9 mouse cellular contexts compared by ENCODE assay signal in the genomic region with DNA sequence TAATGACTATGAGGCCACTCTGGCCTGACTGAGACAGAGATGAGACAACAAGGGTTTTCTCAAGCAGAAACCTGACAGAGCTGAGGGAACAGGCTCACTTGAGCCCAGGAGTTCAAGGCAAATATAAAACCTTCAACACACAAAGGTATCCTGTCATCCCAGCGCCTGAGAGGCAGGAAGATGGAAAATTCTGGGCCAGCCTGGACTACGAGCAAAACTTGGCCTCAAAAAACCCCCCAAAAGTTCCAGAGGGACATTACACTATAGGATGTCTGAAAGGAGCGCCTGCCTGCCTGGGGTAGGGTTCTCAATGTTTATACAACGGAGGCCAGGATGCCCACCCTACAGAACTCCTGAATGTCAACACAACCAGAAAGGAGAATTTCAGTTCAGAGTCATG. TPM values are rescaled to one million over a fixed set of nuclear protein-coding genes. Genes with fewer than 3 reads are reported as not detected.
DNase-seq lines count a peak whose midpoint lies in the region; ATAC-seq and TF ChIP-seq lines count a peak whose summit lies in the region.
"Had no signal": no experiment of that assay in that cellular context is flagged by ENCODE, and none has a peak within 500 bp of the region (broad histone marks: within the 10 kb centered on the region; RNA-seq: fewer than 3 reads in every experiment).

No protein-coding gene starts in this region.

- DNase-seq in heart, postnatal 4 days, result no peak
- no peak for DNase-seq in right cerebral cortex, adult 18-20 months
- no peak for DNase-seq in frontal cortex, postnatal 14 days (ENCODE audit: low spot score in 2 of 2)
- no peak for DNase-seq in right cerebral cortex, postnatal 10 days (ENCODE audit: low spot score in 2 of 2)

- H3K9me3 ChIP-seq in heart, embryonic 13.5 days, result no peaks in the 10 kb centered on the region
- no peaks in the 10 kb centered on the region for H3K9me3 ChIP-seq in hindbrain, embryonic 12.5 days (replicated peaks)
- no peaks in the 10 kb centered on the region for H3K9me3 ChIP-seq in midbrain, embryonic 12.5 days

- TF ChIP-seq CTCF in bone marrow macrophage, adult 2 months (IDR thresholded peaks at IDR 0.05; ENCODE audit: low read depth, low read length), result no peak

- no peaks in the 10 kb centered on the region for H3K27me3 ChIP-seq in heart, embryonic 13.5 days (replicated peaks)
- H3K27me3 ChIP-seq in hindbrain, embryonic 12.5 days, result no peaks in the 10 kb centered on the region
- no peaks in the 10 kb centered on the region for H3K27me3 ChIP-seq in midbrain, embryonic 12.5 days
- H3K27me3 ChIP-seq: Patski had no signal

- H3K36me3 ChIP-seq in heart, embryonic 13.5 days, result peaks cover 32% of the 10 kb centered on the region
- peaks cover 19% of the 10 kb centered on the region for H3K36me3 ChIP-seq in hindbrain, embryonic 12.5 days
- H3K36me3 ChIP-seq in midbrain, embryonic 12.5 days, result peaks cover 26% of the 10 kb centered on the region

- peak overlapping the region; percentile 95 for H3K9ac ChIP-seq in heart, embryonic 13.5 days
- H3K9ac ChIP-seq in hindbrain, embryonic 12.5 days, result peak overlapping the region; percentile 77
- H3K9ac ChIP-seq in midbrain, embryonic 12.5 days (replicated peaks), result peak overlapping the region; percentile 87

- WGBS in heart, embryonic 13.5 days, result 71% methylated on average over 4 of the region's 4 CpGs
- 87% methylated on average over 4 of the region's 4 CpGs for WGBS in hindbrain, embryonic 12.5 days
- WGBS in midbrain, embryonic 12.5 days, result 81% methylated on average over 4 of the region's 4 CpGs

- ATAC-seq in heart, embryonic 13.5 days (ENCODE audit: extremely low read depth, insufficient number of reproducible peaks, low FRiP score, low TSS enrichment), result no peak
- ATAC-seq in hindbrain, embryonic 12.5 days (ENCODE audit: low FRiP score), result no peak
- ATAC-seq in midbrain, embryonic 12.5 days (ENCODE audit: low FRiP score, low read depth), result no peak
- ATAC-seq: Patski had no signal

- TF ChIP-seq POLR2A in bone marrow macrophage, adult 2 months (IDR thresholded peaks at IDR 0.05; ENCODE audit: borderline replicate concordance, low read depth, low read length), result no peak

- no peak overlapping the region; the same call in 1 of the 2 replicates for H3K27ac ChIP-seq in heart, embryonic 13.5 days (replicated peaks)
- 0 out of 2 replicates have a peak overlapping the region, but pooled peaks have one; percentile 13 for H3K27ac ChIP-seq in bone marrow macrophage, adult 2 months (ENCODE audit: insufficient read depth, low read depth, low read length)
- H3K27ac ChIP-seq in hindbrain, embryonic 12.5 days, result 0 out of 2 replicates have a peak overlapping the region, but pooled peaks have one; percentile 18
- no peak overlapping the region for H3K27ac ChIP-seq in midbrain, embryonic 12.5 days (replicated peaks)

- H3K4me1 ChIP-seq in heart, embryonic 13.5 days, result peaks cover 56% of the 10 kb centered on the region
- peaks cover 50% of the 10 kb centered on the region for H3K4me1 ChIP-seq in bone marrow macrophage, adult 2 months (ENCODE audit: control insufficient read depth, insufficient read depth, low read length)
- H3K4me1 ChIP-seq in hindbrain, embryonic 12.5 days, result peaks cover 24% of the 10 kb centered on the region
- H3K4me1 ChIP-seq in midbrain, embryonic 12.5 days, result peaks cover 26% of the 10 kb centered on the region

- H3K4me3 ChIP-seq in heart, embryonic 13.5 days, result peak overlapping the region; percentile 76
- H3K4me3 ChIP-seq in bone marrow macrophage, adult 2 months (ENCODE audit: insufficient read depth, low read length), result peak overlapping the region; percentile 96
- H3K4me3 ChIP-seq in hindbrain, embryonic 12.5 days, result peak overlapping the region; percentile 57
- peak overlapping the region; percentile 85 for H3K4me3 ChIP-seq in midbrain, embryonic 12.5 days

- H3K4me2 ChIP-seq in heart, embryonic 13.5 days, result peak overlapping the region; percentile 82
- peak overlapping the region; percentile 64 for H3K4me2 ChIP-seq in hindbrain, embryonic 12.5 days (replicated peaks)
- peak overlapping the region; percentile 67 for H3K4me2 ChIP-seq in midbrain, embryonic 12.5 days (replicated peaks)

RNA-seq across cellular contexts. Expression of gene Sh3gl1, which starts 1.2 kb away (rescaled TPM):
- polyA plus RNA-seq in heart, embryonic 13.5 days (2015; fragmentation: Nextera tagmentation; extraction: Ambion mirVana), result 85.0 and 87.6 TPM in 2 replicates
- 10 to 100 TPM; 37.8 to 38.5 TPM for total RNA-seq in heart, postnatal 4 days (2021)
- 98.2 and 99.0 TPM in 2 replicates for polyA plus RNA-seq in bone marrow macrophage, adult 2 months (2012; ENCODE audit: insufficient read depth, insufficient read length, missing spikeins)
- polyA plus RNA-seq in hindbrain, embryonic 12.5 days (2016; fragmentation: Nextera tagmentation; extraction: Ambion mirVana), result 141 and 144 TPM in 2 replicates
- polyA plus RNA-seq in midbrain, embryonic 12.5 days (2016; fragmentation: Nextera tagmentation; extraction: Ambion mirVana), result 131 and 138 TPM in 2 replicates

RNA-seq across cellular contexts. Expression of gene Chaf1a, which starts 5.0 kb away (rescaled TPM):
- 14.1 and 14.2 TPM in 2 replicates for polyA plus RNA-seq in heart, embryonic 13.5 days (2015; fragmentation: Nextera tagmentation; extraction: Ambion mirVana)
- 10 to 100 TPM; 13.3 to 14.8 TPM for total RNA-seq in heart, postnatal 4 days (2021)
- polyA plus RNA-seq in bone marrow macrophage, adult 2 months (2012; ENCODE audit: insufficient read depth, insufficient read length, missing spikeins), result 11.5 and 14.1 TPM in 2 replicates
- polyA plus RNA-seq in hindbrain, embryonic 12.5 days (2016; fragmentation: Nextera tagmentation; extraction: Ambion mirVana), result 26.8 and 30.2 TPM in 2 replicates
- polyA plus RNA-seq in midbrain, embryonic 12.5 days (2016; fragmentation: Nextera tagmentation; extraction: Ambion mirVana), result 32.5 and 34.5 TPM in 2 replicates

RNA-seq across cellular contexts. Expression of gene Mpnd, which starts 29.7 kb away (rescaled TPM):
- 62.1 and 68.1 TPM in 2 replicates for polyA plus RNA-seq in heart, embryonic 13.5 days (2015; fragmentation: Nextera tagmentation; extraction: Ambion mirVana)
- total RNA-seq in heart, postnatal 4 days (2021), result 10 to 100 TPM; 42.7 to 44.7 TPM
- 41.5 and 52.8 TPM in 2 replicates for polyA plus RNA-seq in bone marrow macrophage, adult 2 months (2012; ENCODE audit: insufficient read depth, insufficient read length, missing spikeins)
- 196 and 209 TPM in 2 replicates for polyA plus RNA-seq in hindbrain, embryonic 12.5 days (2016; fragmentation: Nextera tagmentation; extraction: Ambion mirVana)
- polyA plus RNA-seq in midbrain, embryonic 12.5 days (2016; fragmentation: Nextera tagmentation; extraction: Ambion mirVana), result 195 and 205 TPM in 2 replicates

RNA-seq across cellular contexts. Expression of gene Stap2, which starts 29.8 kb away (rescaled TPM):
- polyA plus RNA-seq in heart, embryonic 13.5 days (2015; fragmentation: Nextera tagmentation; extraction: Ambion mirVana), result 11.9 and 14.6 TPM in 2 replicates
- 10 to 100 TPM; 13.3 to 15.2 TPM for total RNA-seq in heart, postnatal 4 days (2021)
- polyA plus RNA-seq in bone marrow macrophage, adult 2 months (2012; ENCODE audit: insufficient read depth, insufficient read length, missing spikeins), result 0.98 and 1.5 TPM in 2 replicates
- polyA plus RNA-seq in hindbrain, embryonic 12.5 days (2016; fragmentation: Nextera tagmentation; extraction: Ambion mirVana), result 6.5 and 6.6 TPM in 2 replicates
- 4.7 and 5.7 TPM in 2 replicates for polyA plus RNA-seq in midbrain, embryonic 12.5 days (2016; fragmentation: Nextera tagmentation; extraction: Ambion mirVana)

RNA-seq across cellular contexts. Expression of gene Ubxn6, which starts 39.6 kb away (rescaled TPM):
- polyA plus RNA-seq in heart, embryonic 13.5 days (2015; fragmentation: Nextera tagmentation; extraction: Ambion mirVana), result 37.8 and 44.2 TPM in 2 replicates
- 10 to 100 TPM; 50.8 to 57.5 TPM for total RNA-seq in heart, postnatal 4 days (2021)
- 55.7 and 67.6 TPM in 2 replicates for polyA plus RNA-seq in bone marrow macrophage, adult 2 months (2012; ENCODE audit: insufficient read depth, insufficient read length, missing spikeins)
- polyA plus RNA-seq in hindbrain, embryonic 12.5 days (2016; fragmentation: Nextera tagmentation; extraction: Ambion mirVana), result 62.4 and 64.5 TPM in 2 replicates
- 54.9 and 58.1 TPM in 2 replicates for polyA plus RNA-seq in midbrain, embryonic 12.5 days (2016; fragmentation: Nextera tagmentation; extraction: Ambion mirVana)

Comparison
In these comparisons a context has a peak if more than half of its experiments do, and no peak if none do; other contexts are left out.
1. H3K27ac ChIP-seq: peak in bone marrow macrophage, adult 2 months (single experiment) and hindbrain, embryonic 12.5 days (single experiment); none in heart, embryonic 13.5 days (single experiment) and midbrain, embryonic 12.5 days (single experiment).
2. Peak in every context shown above with its lines, with median percentiles within 50 percentile points of each other: H3K4me2 ChIP-seq, H3K4me3 ChIP-seq and H3K9ac ChIP-seq.